Comparison of ENCODE assay signal across 26 mouse cellular contexts in the genomic region with DNA sequence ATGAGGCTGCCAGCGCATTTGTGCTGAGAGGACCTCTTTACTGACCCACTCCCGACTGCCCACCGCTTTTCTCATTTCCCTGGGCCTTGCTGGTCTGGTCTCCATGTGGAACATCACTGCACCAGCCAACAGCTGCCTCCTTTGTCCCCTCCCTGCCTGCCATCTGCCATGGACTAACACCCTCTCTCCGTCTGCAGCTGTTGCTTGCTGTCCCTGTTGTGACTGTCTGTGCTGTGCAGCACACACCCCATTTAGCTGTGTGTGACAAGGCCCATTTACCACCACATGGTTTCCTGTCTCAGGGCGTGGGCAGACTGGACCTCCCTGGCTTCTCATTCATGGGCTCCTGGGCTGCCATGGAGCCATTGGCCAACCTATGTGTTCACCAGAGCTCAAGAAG. TPM values are rescaled to one million over a fixed set of nuclear protein-coding genes. Genes with fewer than 3 reads are reported as not detected.
DNase-seq lines count a peak whose midpoint lies in the region; ATAC-seq and TF ChIP-seq lines count a peak whose summit lies in the region.
"Had no signal": no experiment of that assay in that cellular context is flagged by ENCODE, and none has a peak within 500 bp of the region (broad histone marks: within the 10 kb centered on the region; RNA-seq: fewer than 3 reads in every experiment).

No protein-coding gene starts in this region.

- peaks cover 4% of the 10 kb centered on the region; the same call in 1 of the 2 replicates for H3K9me3 ChIP-seq in megakaryocyte, embryonic 14.5 days
- H3K9me3 ChIP-seq in limb, embryonic 14.5 days (ENCODE audit: control insufficient read depth, low read length): no peaks in the 10 kb centered on the region
- H3K9me3 ChIP-seq: embryonic facial prominence, embryonic 12.5 days; forebrain, embryonic 13.5 days; heart, embryonic 15.5 days; hindbrain, embryonic 10.5 days; intestine, embryonic 15.5 days had no signal

- no peak for TF ChIP-seq POLR2A in limb, embryonic 14.5 days (IDR thresholded peaks at IDR 0.05; ENCODE audit: borderline replicate concordance, extremely low read depth, insufficient read depth, insufficient read length)

- H3K4me2 ChIP-seq in limb, embryonic 14.5 days (replicated peaks; ENCODE audit: low read depth, low read length, severe bottlenecking): no peak overlapping the region
- H3K4me2 ChIP-seq: embryonic facial prominence, embryonic 12.5 days; forebrain, embryonic 13.5 days; heart, embryonic 11.5 days; heart, embryonic 15.5 days; intestine, embryonic 15.5 days had no signal

- ATAC-seq in frontal cortex, adult (ENCODE audit: low TSS enrichment): 0 out of 2 replicates have a peak, but pooled peaks have one; percentile 48
- ATAC-seq in megakaryocyte, adult 5-6 weeks (ENCODE audit: poor library complexity, severe bottlenecking): no peak
- ATAC-seq in limb, embryonic 14.5 days (ENCODE audit: low FRiP score, low read depth): peak; percentile 46
- ATAC-seq: activated CD4-positive, CD25-positive, alpha-beta regulatory T cell, adult 4 months; forebrain, embryonic 13.5 days; intestine, embryonic 15.5 days; Patski had no signal

- peaks cover 46% of the 10 kb centered on the region for H3K4me1 ChIP-seq in megakaryocyte, embryonic 14.5 days
- H3K4me1 ChIP-seq in limb, embryonic 14.5 days (ENCODE audit: control insufficient read depth, insufficient read depth, low read length): no peaks in the 10 kb centered on the region
- H3K4me1 ChIP-seq: embryonic facial prominence, embryonic 12.5 days; forebrain, embryonic 13.5 days; heart, embryonic 15.5 days; hindbrain, embryonic 10.5 days; intestine, embryonic 15.5 days had no signal

- WGBS in limb, embryonic 14.5 days: 85% methylated on average over 5 of the region's 5 CpGs

- H3K36me3 ChIP-seq in megakaryocyte, embryonic 14.5 days (replicated peaks; ENCODE audit: low read length): peaks cover 62% of the 10 kb centered on the region
- H3K36me3 ChIP-seq in limb, embryonic 14.5 days (ENCODE audit: control insufficient read depth, insufficient read depth, low read length): peaks cover 55% of the 10 kb centered on the region

- H3K27ac ChIP-seq in limb, embryonic 14.5 days (replicated peaks; ENCODE audit: low read depth, low read length): no peak overlapping the region
- H3K27ac ChIP-seq: embryonic facial prominence, embryonic 12.5 days; forebrain, embryonic 13.5 days; heart, adult 2 months; heart, embryonic 15.5 days; intestine, embryonic 15.5 days had no signal

- H3K4me3 ChIP-seq in megakaryocyte, embryonic 14.5 days (replicated peaks): peak overlapping the region; percentile 64
- H3K4me3 ChIP-seq in limb, embryonic 14.5 days (replicated peaks; ENCODE audit: low read length): no peak overlapping the region
- H3K4me3 ChIP-seq: embryonic facial prominence, embryonic 12.5 days; forebrain, embryonic 13.5 days; heart, adult 2 months; heart, embryonic 15.5 days; hindbrain, embryonic 10.5 days; intestine, embryonic 15.5 days had no signal

- H3K27me3 ChIP-seq in megakaryocyte, embryonic 14.5 days (replicated peaks): no peaks in the 10 kb centered on the region
- no peaks in the 10 kb centered on the region for H3K27me3 ChIP-seq in limb, embryonic 14.5 days (ENCODE audit: control insufficient read depth, insufficient read depth, low read length)
- H3K27me3 ChIP-seq: CH12.LX; embryonic facial prominence, embryonic 12.5 days; forebrain, embryonic 13.5 days; heart, embryonic 15.5 days; intestine, embryonic 15.5 days; Patski had no signal

- no peak for DNase-seq in frontal cortex, adult 2 months (ENCODE audit: extremely low spot score in 1 of 2, low spot score in 1 of 2)
- no peak for DNase-seq in limb, embryonic 14.5 days (ENCODE audit: low spot score)
- DNase-seq in heart, postnatal 4 days: no peak
- DNase-seq in spleen, postnatal 4 days (ENCODE audit: low spot score in 2 of 2): no peak
- DNase-seq: adrenal gland, adult 2 months; adrenal gland, postnatal 25 days; cerebellum, adult 2 months; cerebellum, postnatal 14 days; embryo, embryonic 11 days; gastrocnemius, postnatal 14 days; heart, adult 2 months; heart, postnatal 14 days had no signal

- H3K9ac ChIP-seq in limb, embryonic 14.5 days (ENCODE audit: low read depth, low read length, severe bottlenecking): no peak overlapping the region
- H3K9ac ChIP-seq: embryonic facial prominence, embryonic 12.5 days; forebrain, embryonic 13.5 days; heart, embryonic 15.5 days; intestine, embryonic 15.5 days had no signal

RNA-seq across cellular contexts. Expression of gene Lrrc47, which starts 6.0 kb away (rescaled TPM):
- 49.0 and 51.1 TPM in 2 replicates for polyA plus RNA-seq in frontal cortex, adult 2 months (2012; rRNA removed)
- polyA plus RNA-seq in megakaryocyte, embryonic 14.5 days (2012; ENCODE audit: insufficient read depth, low replicate concordance): 84.5 and 98.9 TPM in 2 replicates
- 7.0 and 11.4 TPM in 2 replicates for total RNA-seq in megakaryocyte, adult 5-6 weeks (2015)
- 11.3 and 21.1 TPM in 2 replicates for total RNA-seq in megakaryocyte, adult 5-6 weeks (2017)
- 49.2 and 59.0 TPM in 2 replicates for polyA plus RNA-seq in limb, embryonic 14.5 days (2012; rRNA removed)
- polyA plus RNA-seq in limb, embryonic 14.5 days (2014; fragmentation: Nextera tagmentation; extraction: Ambion mirVana): 11.8 and 12.3 TPM in 2 replicates
- 10 to 100 TPM; 45.8 to 46.7 TPM for total RNA-seq in heart, postnatal 4 days (2021)

RNA-seq across cellular contexts. Expression of gene Smim1, which starts 20.5 kb away (rescaled TPM):
- 19.4 and 20.0 TPM in 2 replicates for polyA plus RNA-seq in frontal cortex, adult 2 months (2012; rRNA removed)
- 92.3 and 104 TPM in 2 replicates for polyA plus RNA-seq in megakaryocyte, embryonic 14.5 days (2012; ENCODE audit: insufficient read depth, low replicate concordance)
- 0.62 and 1.9 TPM in 2 replicates for total RNA-seq in megakaryocyte, adult 5-6 weeks (2015)
- 0.26 and 1.3 TPM in 2 replicates for total RNA-seq in megakaryocyte, adult 5-6 weeks (2017)
- polyA plus RNA-seq in limb, embryonic 14.5 days (2012; rRNA removed): 22.4 and 23.9 TPM in 2 replicates
- 20.6 and 20.7 TPM in 2 replicates for polyA plus RNA-seq in limb, embryonic 14.5 days (2014; fragmentation: Nextera tagmentation; extraction: Ambion mirVana)
- 10 to 100 TPM; 11.7 to 14.8 TPM for total RNA-seq in heart, postnatal 4 days (2021)

RNA-seq across cellular contexts. Expression of gene Cep104, which starts 30.5 kb away (rescaled TPM):
- 21.0 and 21.2 TPM in 2 replicates for polyA plus RNA-seq in frontal cortex, adult 2 months (2012; rRNA removed)
- 3.8 and 7.3 TPM in 2 replicates for polyA plus RNA-seq in megakaryocyte, embryonic 14.5 days (2012; ENCODE audit: insufficient read depth, low replicate concordance)
- total RNA-seq in megakaryocyte, adult 5-6 weeks (2015): 4.0 and 4.3 TPM in 2 replicates
- total RNA-seq in megakaryocyte, adult 5-6 weeks (2017): 4.3 and 5.3 TPM in 2 replicates
- polyA plus RNA-seq in limb, embryonic 14.5 days (2012; rRNA removed): 13.3 and 14.0 TPM in 2 replicates
- polyA plus RNA-seq in limb, embryonic 14.5 days (2014; fragmentation: Nextera tagmentation; extraction: Ambion mirVana): 13.9 and 18.0 TPM in 2 replicates
- 10 to 100 TPM; 24.1 to 26.4 TPM for total RNA-seq in heart, postnatal 4 days (2021)

RNA-seq across cellular contexts. Expression of gene Dffb, which starts 30.6 kb away (rescaled TPM):
- 22.9 and 25.2 TPM in 2 replicates for polyA plus RNA-seq in frontal cortex, adult 2 months (2012; rRNA removed)
- polyA plus RNA-seq in megakaryocyte, embryonic 14.5 days (2012; ENCODE audit: insufficient read depth, low replicate concordance): 2.5 and 5.4 TPM in 2 replicates
- total RNA-seq in megakaryocyte, adult 5-6 weeks (2015): 6.7 and 8.4 TPM in 2 replicates
- total RNA-seq in megakaryocyte, adult 5-6 weeks (2017): 8.6 and 13.8 TPM in 2 replicates
- polyA plus RNA-seq in limb, embryonic 14.5 days (2012; rRNA removed): 28.8 and 39.6 TPM in 2 replicates
- polyA plus RNA-seq in limb, embryonic 14.5 days (2014; fragmentation: Nextera tagmentation; extraction: Ambion mirVana): 10.5 and 12.0 TPM in 2 replicates
- total RNA-seq in heart, postnatal 4 days (2021): 1 to 10 TPM; 5.8 to 6.2 TPM

RNA-seq across cellular contexts. Expression of gene Ccdc27, which starts 37.0 kb away (rescaled TPM):
- not detected in 2 replicates for polyA plus RNA-seq in frontal cortex, adult 2 months (2012; rRNA removed)
- polyA plus RNA-seq in megakaryocyte, embryonic 14.5 days (2012; ENCODE audit: insufficient read depth, low replicate concordance): not detected in 2 replicates
- total RNA-seq in megakaryocyte, adult 5-6 weeks (2015): not detected in 2 replicates
- not detected in 2 replicates for total RNA-seq in megakaryocyte, adult 5-6 weeks (2017)
- not detected in 2 replicates for polyA plus RNA-seq in limb, embryonic 14.5 days (2012; rRNA removed)
- polyA plus RNA-seq in limb, embryonic 14.5 days (2014; fragmentation: Nextera tagmentation; extraction: Ambion mirVana): 0.10 TPM in 1 of 2 replicates, not detected in the other
- not detected for total RNA-seq in heart, postnatal 4 days (2021)
- total RNA-seq: adrenal gland, adult 2 months; adrenal gland, postnatal 25 days; CH12.LX; common myeloid progenitor, adult 5-6 weeks; gastrocnemius, adult 18-20 months; gastrocnemius, postnatal 14 days; heart, adult 2 months; heart, postnatal 14 days had no signal
- polyA plus RNA-seq: activated CD4-positive, CD25-positive, alpha-beta regulatory T cell, adult 4 months; adrenal gland, adult 2 months; cerebellum, adult 2 months; embryonic facial prominence, embryonic 12.5 days; forebrain, embryonic 13.5 days; heart, adult 2 months; heart, embryonic 11.5 days; heart, embryonic 15.5 days; hindbrain, embryonic 10.5 days; intestine, embryonic 15.5 days had no signal
